In genomic region chr13:106513669-106514068, GRCm38 (mm10) we compare ENCODE assay signal across 31 mouse cellular contexts.
A peak's percentile ranks its signal among the peaks of the same experiment; 100 is the strongest.
DNase-seq lines count a peak whose midpoint lies in the region; ATAC-seq and TF ChIP-seq lines count a peak whose summit lies in the region.
"Had no signal": no experiment of that assay in that cellular context is flagged by ENCODE, and none has a peak within 500 bp of the region (broad histone marks: within the 10 kb centered on the region; RNA-seq: fewer than 3 reads in every experiment).

No protein-coding gene starts in this region.

- H3K4me3 ChIP-seq in hindbrain, postnatal 0 days (ENCODE audit: low read length), result no peak overlapping the region
- no peak overlapping the region for H3K4me3 ChIP-seq in hindbrain, embryonic 10.5 days
- no peak overlapping the region for H3K4me3 ChIP-seq in forebrain, embryonic 16.5 days (replicated peaks; ENCODE audit: low read length)
- H3K4me3 ChIP-seq in midbrain, embryonic 15.5 days, result no peak overlapping the region
- H3K4me3 ChIP-seq: embryonic facial prominence, embryonic 12.5 days; heart, adult 2 months; heart, embryonic 12.5 days; limb, embryonic 10.5 days; limb, embryonic 15.5 days; liver, embryonic 13.5 days; megakaryocyte, embryonic 14.5 days; neural tube, embryonic 15.5 days had no signal

- TF ChIP-seq CTCF in hindbrain, postnatal 0 days (IDR thresholded peaks at IDR 0.05; ENCODE audit: low read depth), result no peak

- no peak overlapping the region for H3K4me2 ChIP-seq in hindbrain, postnatal 0 days (ENCODE audit: low read depth, low read length)
- H3K4me2 ChIP-seq in forebrain, embryonic 16.5 days (ENCODE audit: low read length), result no peak overlapping the region
- no peak overlapping the region for H3K4me2 ChIP-seq in midbrain, embryonic 15.5 days
- H3K4me2 ChIP-seq: embryonic facial prominence, embryonic 12.5 days; heart, embryonic 12.5 days; limb, embryonic 15.5 days; liver, embryonic 13.5 days; neural tube, embryonic 15.5 days had no signal

- intact Hi-C loops in heart, postnatal 14 days (cut with DNase I), result no loop called here

- no peak for ATAC-seq in hindbrain, postnatal 0 days
- peak; percentile 86 for ATAC-seq in forebrain, embryonic 16.5 days
- peak; percentile 83 for ATAC-seq in midbrain, embryonic 15.5 days (replicated peaks)
- ATAC-seq: activated CD4-positive, CD25-positive, alpha-beta regulatory T cell, adult 4 months; intestine, embryonic 16.5 days; lung, postnatal 0 days had no signal

- no peaks in the 10 kb centered on the region for H3K36me3 ChIP-seq in hindbrain, postnatal 0 days (ENCODE audit: insufficient read depth, low read length)
- H3K36me3 ChIP-seq in hindbrain, embryonic 10.5 days, result no peaks in the 10 kb centered on the region
- no peaks in the 10 kb centered on the region for H3K36me3 ChIP-seq in forebrain, embryonic 16.5 days (ENCODE audit: control insufficient read depth, insufficient read depth)
- no peaks in the 10 kb centered on the region for H3K36me3 ChIP-seq in midbrain, embryonic 15.5 days (replicated peaks)
- H3K36me3 ChIP-seq: embryonic facial prominence, embryonic 12.5 days; heart, embryonic 12.5 days; limb, embryonic 10.5 days; limb, embryonic 15.5 days; liver, embryonic 13.5 days; neural tube, embryonic 15.5 days had no signal

- DNase-seq in hindbrain, postnatal 0 days (ENCODE audit: low spot score), result peak; percentile 30
- no peak for DNase-seq in hindbrain, embryonic 10.5 days (ENCODE audit: low spot score)
- DNase-seq in heart, postnatal 14 days, result no peak
- no peak for DNase-seq in MN1 (ENCODE audit: low spot score)
- DNase-seq: adrenal gland, adult 2 months; B cell, adult 2 months; cerebellum, adult 11 months; cerebellum, adult 9-10 months; cerebellum, postnatal 36 days; embryo, embryonic 11 days; heart, adult 2 months; kidney, adult 8-10 months; kidney, postnatal 4 days; liver, embryonic 13.5 days; lung, adult 18-20 months; lung, postnatal 4 days; right cerebral cortex, adult 18-20 months; thymus, postnatal 4 days had no signal

- no peaks in the 10 kb centered on the region for H3K4me1 ChIP-seq in hindbrain, postnatal 0 days (ENCODE audit: insufficient read depth, low read length)
- no peaks in the 10 kb centered on the region for H3K4me1 ChIP-seq in hindbrain, embryonic 10.5 days (replicated peaks)
- H3K4me1 ChIP-seq in forebrain, embryonic 16.5 days (replicated peaks; ENCODE audit: control insufficient read depth, insufficient read depth, low read length), result no peaks in the 10 kb centered on the region
- H3K4me1 ChIP-seq in midbrain, embryonic 15.5 days, result no peaks in the 10 kb centered on the region
- H3K4me1 ChIP-seq: embryonic facial prominence, embryonic 12.5 days; heart, embryonic 12.5 days; limb, embryonic 10.5 days; limb, embryonic 15.5 days; liver, embryonic 13.5 days; megakaryocyte, embryonic 14.5 days; neural tube, embryonic 15.5 days had no signal

- WGBS in hindbrain, postnatal 0 days, result 75% methylated on average over 4 of the region's 4 CpGs
- 80% methylated on average over 4 of the region's 4 CpGs for WGBS in hindbrain, embryonic 10.5 days
- WGBS in forebrain, embryonic 16.5 days, result 74% methylated on average over 4 of the region's 4 CpGs
- WGBS in midbrain, embryonic 15.5 days, result 58% methylated on average over 4 of the region's 4 CpGs

- H3K9ac ChIP-seq in hindbrain, postnatal 0 days (replicated peaks; ENCODE audit: low read length), result no peak overlapping the region
- no peak overlapping the region for H3K9ac ChIP-seq in forebrain, embryonic 16.5 days (replicated peaks; ENCODE audit: low read depth, low read length)
- H3K9ac ChIP-seq in midbrain, embryonic 15.5 days, result no peak overlapping the region
- H3K9ac ChIP-seq: embryonic facial prominence, embryonic 12.5 days; heart, embryonic 12.5 days; limb, embryonic 15.5 days; liver, embryonic 13.5 days; neural tube, embryonic 15.5 days had no signal

- H3K27ac ChIP-seq in hindbrain, postnatal 0 days, result no peak overlapping the region
- H3K27ac ChIP-seq in hindbrain, embryonic 10.5 days, result no peak overlapping the region
- H3K27ac ChIP-seq in forebrain, embryonic 16.5 days (ENCODE audit: low read length), result no peak overlapping the region
- H3K27ac ChIP-seq in midbrain, embryonic 15.5 days, result no peak overlapping the region
- H3K27ac ChIP-seq: embryonic facial prominence, embryonic 12.5 days; heart, adult 2 months; kidney, postnatal 0 days; limb, embryonic 10.5 days; limb, embryonic 15.5 days; liver, embryonic 13.5 days; neural tube, embryonic 15.5 days; stomach, postnatal 0 days had no signal

- H3K9me3 ChIP-seq in hindbrain, postnatal 0 days (ENCODE audit: low read length), result no peaks in the 10 kb centered on the region
- no peaks in the 10 kb centered on the region for H3K9me3 ChIP-seq in hindbrain, embryonic 10.5 days
- H3K9me3 ChIP-seq in forebrain, embryonic 16.5 days (ENCODE audit: control insufficient read depth, low read length), result no peaks in the 10 kb centered on the region
- no peaks in the 10 kb centered on the region for H3K9me3 ChIP-seq in midbrain, embryonic 15.5 days
- H3K9me3 ChIP-seq: embryonic facial prominence, embryonic 12.5 days; heart, embryonic 12.5 days; limb, embryonic 10.5 days; limb, embryonic 15.5 days; liver, embryonic 13.5 days; megakaryocyte, embryonic 14.5 days; neural tube, embryonic 15.5 days had no signal

- no peaks in the 10 kb centered on the region for H3K27me3 ChIP-seq in hindbrain, postnatal 0 days (ENCODE audit: insufficient read depth, low read length)
- no peaks in the 10 kb centered on the region for H3K27me3 ChIP-seq in hindbrain, embryonic 10.5 days (ENCODE audit: insufficient read depth, poor library complexity, severe bottlenecking)
- no peaks in the 10 kb centered on the region for H3K27me3 ChIP-seq in forebrain, embryonic 16.5 days (replicated peaks; ENCODE audit: control insufficient read depth, insufficient read depth, low read length)
- no peaks in the 10 kb centered on the region for H3K27me3 ChIP-seq in midbrain, embryonic 15.5 days (replicated peaks)
- H3K27me3 ChIP-seq: embryonic facial prominence, embryonic 12.5 days; heart, embryonic 12.5 days; limb, embryonic 15.5 days; liver, embryonic 13.5 days; megakaryocyte, embryonic 14.5 days; neural tube, embryonic 15.5 days had no signal
